Mouse (Mus musculus) adipocyte (in vitro differentiated cells): ENCODE data around the gene Gm21149.

Experiments
- DNase-seq: peaks from one replicate; pipeline ENCODE4 v3.0.0-alpha.2; 2016; ENCODE audit warnings: low spot score

The Gm21149 gene

DNA sequence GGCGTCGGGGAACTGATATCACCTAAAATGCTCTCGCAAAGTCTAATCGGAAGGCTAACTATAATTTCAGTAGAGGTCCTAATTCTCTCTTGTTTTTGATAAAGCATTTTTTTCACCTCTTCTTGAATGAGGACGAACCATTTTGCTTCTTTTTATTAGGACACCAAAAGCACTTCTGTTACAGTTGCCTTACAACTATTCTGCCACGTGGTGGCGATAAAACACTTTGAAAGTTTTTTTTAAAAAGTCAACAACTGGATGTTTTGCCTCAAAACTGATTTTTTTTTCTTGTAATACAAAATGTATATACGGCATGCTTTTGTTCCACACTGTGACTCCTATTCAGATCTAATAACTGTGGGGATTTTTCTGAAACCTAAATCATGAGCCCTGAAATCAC, 14.7 kb downstream of the Gm21149 start:
- peak; percentile 62 for DNase-seq

DNA sequence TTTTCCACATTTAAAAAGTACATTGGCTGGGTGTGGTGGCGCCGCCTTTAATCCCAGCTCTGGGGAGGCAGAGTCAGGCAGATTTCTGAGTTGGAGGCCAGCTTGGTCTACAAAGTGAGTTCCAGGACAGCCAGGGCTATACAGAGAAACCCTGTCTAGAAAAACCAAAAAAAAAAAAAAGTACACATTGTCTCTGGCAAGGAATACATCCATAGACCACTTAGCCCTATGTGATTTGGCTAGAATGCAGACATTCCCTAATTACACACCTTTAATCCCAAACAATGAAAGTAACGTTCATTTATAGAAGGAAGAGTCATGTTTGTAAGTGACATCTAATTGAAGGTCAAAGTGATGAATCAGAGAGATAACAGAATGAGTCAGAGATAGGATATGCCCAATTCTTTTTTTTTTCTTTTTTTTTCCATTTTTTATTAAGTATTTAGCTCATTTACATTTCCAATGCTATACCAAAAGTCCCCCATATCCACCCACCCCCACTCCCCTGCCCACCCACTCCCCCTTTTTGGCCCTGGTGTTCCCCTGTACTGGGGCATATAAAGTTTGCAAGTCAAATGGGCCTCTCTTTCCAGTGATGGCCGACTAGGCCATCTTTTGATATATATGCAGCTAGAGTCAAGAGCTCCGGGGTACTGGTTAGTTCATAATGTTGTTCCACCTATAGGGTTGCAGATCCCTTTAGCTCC, 18.3 kb downstream of the Gm21149 start:
- peak; percentile 2 for DNase-seq
